Mouse (Mus musculus) kidney, adult 2 months (tissue): ENCODE measurements around the gene Abi2.

Experiments
- CTCF ChIP-seq: fragments of 200-500 bp; conservative IDR thresholded peaks from 2 replicates; pipeline ENCODE4 v1.5.1; 2011; ENCODE audit warnings: low read depth, mild to moderate bottlenecking, control low read depth, low read length, moderate library complexity, mixed read lengths; ENCODE audit not compliant: insufficient read depth, insufficient read length
- POLR2A ChIP-seq: fragments of 200-500 bp; IDR thresholded peaks from one replicate; pipeline ENCODE4 v1.6.1; 2011; ENCODE audit warnings: low read depth, low read length, control low read depth

DNA sequence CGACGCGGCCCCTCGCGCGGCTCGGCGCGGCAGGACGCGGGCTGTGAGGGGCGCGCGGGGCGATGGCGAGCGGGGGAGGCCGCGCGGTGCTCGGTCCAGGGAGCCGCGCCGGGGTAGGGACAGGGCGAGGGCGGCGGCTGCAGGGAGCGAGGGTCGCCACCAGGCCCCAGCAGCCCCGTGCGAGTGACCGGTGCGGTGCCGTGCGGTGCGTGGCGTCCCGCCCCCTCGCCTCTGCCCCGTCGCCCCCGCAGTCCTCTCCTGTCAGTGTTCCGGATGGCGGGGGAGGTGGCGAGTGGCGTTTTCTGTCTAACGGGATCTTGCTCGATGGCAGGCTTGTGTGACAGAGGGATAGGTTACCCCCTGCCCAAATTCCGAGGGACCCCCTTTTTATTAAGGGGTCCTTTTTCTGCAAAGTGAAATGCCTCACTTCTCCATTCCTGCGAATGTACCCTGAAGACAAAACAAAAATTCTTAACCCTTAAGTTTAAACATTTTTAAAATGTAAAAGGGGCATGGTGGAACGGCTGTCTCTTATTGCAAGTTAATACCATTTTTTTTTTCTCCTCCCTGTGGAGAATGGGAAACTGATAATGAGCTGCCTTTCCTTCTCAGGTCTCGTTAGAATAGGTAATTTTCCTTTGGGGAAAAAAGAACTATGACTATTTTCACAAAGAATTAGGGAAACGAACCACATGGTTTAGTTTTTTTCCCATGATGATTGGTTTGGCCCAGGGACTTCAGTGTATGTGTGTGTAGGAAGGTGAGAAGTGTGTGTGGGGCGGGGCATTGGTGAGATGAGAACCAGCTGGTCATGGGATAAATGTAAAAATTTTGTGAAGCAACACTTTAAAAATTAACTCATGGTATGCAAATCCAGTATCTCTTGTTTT lies 754 bp downstream of the Abi2 start:
- TF ChIP-seq CTCF (no peak), POLR2A (no peak)
